Mouse (Mus musculus) brain, embryonic 14.5 days (tissue): ENCODE results near the gene Gm47959.

Source experiments
- CTCF ChIP-seq: fragments of 200-500 bp; IDR thresholded peaks from 2 replicates; pipeline ENCODE4 v1.5.1; 2012; ENCODE audit warnings: inconsistent platforms, mild to moderate bottlenecking, moderate library complexity, borderline replicate concordance; ENCODE audit not compliant: insufficient read depth, insufficient read length; ENCODE audit errors: extremely low read depth
- POLR2A ChIP-seq: fragments of 200-500 bp; IDR thresholded peaks from 2 replicates; pipeline ENCODE4 v1.6.1; 2012; ENCODE audit warnings: mild to moderate bottlenecking, inconsistent platforms, borderline replicate concordance; ENCODE audit not compliant: poor library complexity, insufficient read depth, insufficient read length, severe bottlenecking; ENCODE audit errors: extremely low read depth

- TF ChIP-seq POLR2A (no peak), CTCF (no peak)
These were observed 24.6 kb upstream of the Gm47959 start for GRCm38 (mm10) chr1:82975750-82976149.
